Mouse (Mus musculus): Measurements from ENCODE around the gene Fam189a2.

The Fam189a2 gene

GRCm38 (mm10) chr19:24030871-24031556, at the start of gene Fam189a2:
Fam189a2 (minus strand) TSS chr19:24031019.
- no peak for DNase-seq (ENCODE audit: low spot score in 2 of 2)

DNA sequence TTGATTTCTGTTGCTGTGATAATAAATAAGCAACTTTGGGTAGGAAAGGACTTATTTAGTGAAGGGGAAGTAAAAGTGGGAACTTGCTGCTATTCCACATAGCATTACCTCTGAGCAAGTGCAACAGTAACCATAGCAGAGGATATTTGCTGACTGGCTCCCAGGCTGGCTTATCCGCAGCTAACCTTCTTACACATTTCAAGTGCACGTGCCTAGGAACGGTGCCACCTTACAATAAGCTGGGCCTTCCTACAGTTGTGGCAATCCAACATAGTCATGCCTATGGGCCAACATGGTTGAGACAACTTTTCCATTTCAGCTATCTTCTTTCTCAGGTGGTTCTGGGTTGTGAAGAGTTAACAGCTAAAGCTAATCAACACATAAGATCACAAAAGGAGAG, 46.8 kb upstream of the Fam189a2 start:
- no peak for DNase-seq (ENCODE audit: low spot score in 2 of 2)

DNA sequence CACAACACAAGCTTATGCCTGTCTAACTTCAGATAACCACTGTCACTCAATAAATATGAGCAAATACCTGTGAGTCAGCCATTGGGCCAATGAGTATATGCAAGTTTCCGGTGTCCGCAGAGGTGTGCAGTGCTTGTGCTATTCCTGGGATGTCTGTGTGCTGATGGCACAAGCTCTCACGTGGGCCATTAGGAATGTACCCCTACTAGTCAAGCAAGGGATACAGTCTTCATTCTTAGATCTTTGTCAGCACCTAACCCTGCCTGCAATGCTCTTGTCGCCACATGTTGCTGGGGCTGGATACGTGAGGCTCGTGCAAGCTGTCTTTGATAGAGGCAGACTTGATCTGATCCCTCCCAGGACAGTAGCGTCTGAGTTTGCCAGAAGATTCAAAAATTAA, 45.7 kb upstream of the Fam189a2 start:
- no peak for DNase-seq (ENCODE audit: low spot score in 2 of 2)

GRCm38 (mm10) chr19:24075927-24076326, 45.1 kb upstream of the Fam189a2 start:
- no peak for DNase-seq (ENCODE audit: low spot score in 2 of 2)

DNA sequence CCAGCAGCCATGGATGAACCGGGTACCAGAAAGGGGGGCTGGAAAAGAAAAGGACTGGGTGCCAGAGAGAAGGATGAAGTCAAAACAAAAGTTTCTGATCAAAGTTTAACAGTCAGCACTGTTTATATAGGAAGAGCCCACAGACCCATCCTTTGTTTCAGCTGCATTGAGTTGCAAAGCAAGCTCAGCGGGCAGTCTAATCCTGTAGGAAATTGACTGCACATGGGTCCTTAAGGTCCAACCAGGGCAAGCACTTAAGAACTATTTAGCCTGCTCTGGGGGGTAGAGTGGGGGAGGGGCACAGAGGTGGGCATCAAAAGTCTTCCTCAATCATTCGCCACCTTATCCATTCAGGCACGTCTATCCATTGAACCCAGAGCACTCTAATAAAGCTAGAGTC, 42.3 kb upstream of the Fam189a2 start:
- DNase-seq (ENCODE audit: low spot score in 2 of 2), result no peak

DNA sequence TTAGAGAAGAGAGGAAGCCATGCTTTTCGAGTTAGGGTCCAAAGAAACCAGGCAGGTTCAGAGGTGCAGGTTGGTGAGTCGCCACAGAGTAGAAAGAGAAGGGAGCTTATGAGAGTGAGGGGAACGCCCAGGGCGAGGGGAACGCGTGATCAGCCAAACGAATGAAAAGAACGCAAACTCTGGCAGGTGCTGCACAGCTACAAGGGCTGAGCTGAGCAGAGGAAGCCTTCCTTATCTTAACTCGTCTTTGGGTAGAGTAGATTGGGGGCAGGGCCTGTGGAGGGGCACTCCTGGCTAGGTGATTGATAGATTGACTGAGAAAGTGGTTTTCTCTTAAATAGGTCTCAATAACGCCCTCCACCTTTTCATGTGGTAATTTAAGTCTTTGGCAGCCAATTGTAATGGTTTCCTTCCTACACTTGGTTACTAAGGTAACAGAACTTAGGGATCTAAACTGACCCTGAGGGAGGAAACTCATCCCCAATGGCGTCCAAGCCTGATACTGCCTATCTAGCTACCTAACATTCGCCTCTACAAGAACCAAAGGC, 33.6 kb upstream of the Fam189a2 start:
- DNase-seq (ENCODE audit: low spot score in 2 of 2), result no peak

DNA sequence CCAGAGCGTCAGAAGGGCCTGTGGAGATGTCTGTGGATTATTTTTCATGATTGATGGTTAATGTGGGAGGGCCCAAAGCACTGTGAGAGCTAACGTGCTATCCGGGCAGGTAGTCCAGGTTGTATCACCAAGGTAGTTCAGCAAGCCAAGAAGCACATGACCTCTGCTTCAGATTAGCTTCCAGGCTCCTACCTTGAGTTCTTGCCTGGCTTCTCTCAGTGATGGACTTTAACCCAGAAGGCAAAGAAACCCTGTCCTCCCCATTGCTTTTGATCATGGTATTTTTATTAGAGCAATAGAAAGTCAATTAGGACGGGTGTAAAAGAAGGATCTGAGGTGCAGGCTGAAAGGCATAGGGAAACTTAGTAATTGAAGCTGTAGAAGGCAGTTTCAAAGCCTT, 32.8 kb upstream of the Fam189a2 start:
- no peak for DNase-seq (ENCODE audit: low spot score in 2 of 2)

DNA sequence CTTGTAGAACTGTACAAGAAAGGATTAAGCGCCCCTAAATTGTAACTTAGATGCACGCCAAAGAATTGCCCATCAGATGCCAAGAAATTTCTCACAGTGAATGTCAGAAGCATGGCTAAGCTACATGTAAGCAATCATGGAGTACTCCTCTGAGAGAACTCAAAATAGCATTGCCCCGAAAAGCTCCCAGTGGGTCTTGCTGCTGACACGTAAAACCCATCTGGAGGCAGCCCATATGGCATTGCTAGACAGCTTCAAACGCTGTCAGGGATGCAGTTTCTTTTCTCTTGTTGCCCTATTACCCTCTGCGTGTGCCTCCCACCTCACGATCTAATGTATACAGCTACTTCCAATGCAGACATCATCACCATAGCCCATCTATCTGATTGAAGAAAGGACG, 28.0 kb upstream of the Fam189a2 start:
- DNase-seq (ENCODE audit: low spot score in 2 of 2), result no peak

DNA sequence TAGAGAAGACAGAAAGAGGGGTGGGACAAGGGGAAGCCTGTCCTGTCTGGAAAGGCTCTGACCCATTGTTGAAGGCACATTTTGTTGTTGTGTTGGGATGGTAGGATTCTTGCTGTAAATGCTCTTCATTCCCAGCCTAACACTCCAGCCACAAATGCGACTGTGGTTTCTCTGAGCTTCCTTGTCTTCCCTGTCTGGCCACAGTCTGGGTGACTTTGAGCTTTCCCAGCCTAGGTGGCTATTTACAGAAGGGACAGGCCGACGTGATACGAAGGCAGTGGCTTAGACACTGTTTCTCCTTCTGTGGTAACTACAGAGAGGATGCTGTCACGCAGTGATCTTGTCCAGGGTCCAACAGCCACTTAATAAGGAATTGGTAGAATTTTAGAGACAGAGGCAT, 27.2 kb upstream of the Fam189a2 start:
- DNase-seq (ENCODE audit: low spot score in 2 of 2), result no peak

DNA sequence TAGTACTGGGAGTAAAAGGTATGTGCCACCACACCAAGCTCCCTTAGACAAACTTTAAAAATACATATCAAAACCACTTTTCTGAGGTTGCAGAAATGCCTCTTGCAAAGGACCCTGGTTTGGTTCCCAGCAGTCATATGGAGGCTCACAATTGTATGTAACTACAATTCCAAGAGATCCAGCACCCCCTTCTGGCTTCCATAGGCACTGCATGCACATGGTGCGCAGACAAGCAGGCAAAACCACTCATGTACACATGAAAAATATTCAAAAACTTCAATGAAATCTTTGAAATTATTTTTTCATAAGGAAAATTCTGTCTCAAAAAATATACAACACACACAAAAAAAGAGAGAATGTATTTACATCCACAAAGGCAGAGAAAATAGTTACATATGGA, 26.1 kb upstream of the Fam189a2 start:
- no peak for DNase-seq (ENCODE audit: low spot score in 2 of 2)

DNA sequence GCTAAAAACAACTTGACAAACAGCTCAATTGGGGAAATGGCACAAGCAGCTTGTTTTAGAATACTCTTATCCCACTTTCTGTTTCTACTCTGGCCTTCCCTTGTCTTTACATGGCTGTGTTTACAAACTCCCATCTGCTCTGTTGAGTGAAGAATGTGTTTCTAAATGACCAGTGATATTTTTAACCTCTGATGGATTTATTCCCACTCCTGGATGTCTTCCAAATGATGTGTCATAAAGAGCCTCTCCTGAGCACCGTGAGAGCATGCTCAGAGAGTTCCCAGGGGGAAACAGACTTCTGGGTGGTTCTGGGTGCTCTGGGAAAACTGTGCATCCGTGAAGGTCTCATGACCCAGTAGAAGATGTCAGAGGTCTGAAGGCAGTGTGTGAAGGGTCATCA, 24.1 kb upstream of the Fam189a2 start:
- DNase-seq (ENCODE audit: low spot score in 2 of 2), result no peak

GRCm38 (mm10) chr19:24054265-24054664, 23.4 kb upstream of the Fam189a2 start:
- no peak for DNase-seq (ENCODE audit: low spot score in 2 of 2)

- DNase-seq (ENCODE audit: low spot score in 2 of 2), result no peak
Observed at GRCm38 (mm10) chr19:24050514-24050913, 19.7 kb upstream of the Fam189a2 start.

GRCm38 (mm10) chr19:24049329-24049728, 18.5 kb upstream of the Fam189a2 start:
- DNase-seq (ENCODE audit: low spot score in 2 of 2), result no peak

DNA sequence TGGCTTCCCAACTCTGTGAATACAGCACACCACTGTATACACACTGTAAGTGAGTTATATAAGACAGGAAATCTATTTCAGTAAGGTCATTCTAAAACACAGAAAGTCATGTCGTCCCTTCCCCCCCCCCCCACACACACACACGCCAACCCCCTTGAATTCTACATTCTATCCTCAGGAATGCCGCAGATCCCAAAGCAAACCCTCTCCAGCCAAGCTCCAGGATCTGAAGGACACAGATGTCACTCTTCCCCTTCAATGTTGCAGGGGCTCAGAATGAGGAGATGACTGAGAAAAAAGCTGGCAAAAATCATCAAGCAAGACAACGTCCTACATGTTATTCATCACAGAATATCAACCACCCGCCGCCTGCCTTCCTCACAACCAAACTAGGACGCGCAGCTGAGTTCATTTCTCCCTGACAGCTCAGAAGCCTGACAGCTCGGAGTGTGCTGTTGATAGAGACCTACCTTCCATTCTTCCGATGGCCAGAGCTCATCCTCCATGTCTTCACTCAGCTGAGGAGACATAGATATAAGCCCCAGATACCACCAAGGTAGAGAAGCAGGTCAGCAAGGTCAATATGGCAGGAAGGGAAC, 15.7 kb upstream of the Fam189a2 start:
- DNase-seq (ENCODE audit: low spot score in 2 of 2), result no peak

DNA sequence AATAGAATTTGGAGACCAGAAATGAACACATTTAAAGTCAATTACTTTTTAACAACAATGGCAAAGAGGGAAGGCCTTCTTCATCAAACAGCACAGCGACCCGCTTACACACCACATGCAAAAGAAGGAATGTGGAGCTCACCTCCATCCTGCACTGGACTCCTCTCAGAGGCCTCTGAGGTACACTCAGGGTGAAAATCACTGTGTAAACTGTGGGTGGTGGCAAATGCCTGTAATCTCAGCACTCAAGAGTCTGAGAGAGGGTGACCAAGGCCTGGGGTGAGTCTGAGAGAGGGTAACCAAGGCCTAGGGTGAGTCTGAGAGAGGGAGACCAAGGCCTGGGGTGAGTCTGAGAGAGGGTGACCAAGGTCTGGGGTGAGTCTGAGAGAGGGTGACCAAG, 11.6 kb upstream of the Fam189a2 start:
- no peak for DNase-seq (ENCODE audit: low spot score in 2 of 2)

DNA sequence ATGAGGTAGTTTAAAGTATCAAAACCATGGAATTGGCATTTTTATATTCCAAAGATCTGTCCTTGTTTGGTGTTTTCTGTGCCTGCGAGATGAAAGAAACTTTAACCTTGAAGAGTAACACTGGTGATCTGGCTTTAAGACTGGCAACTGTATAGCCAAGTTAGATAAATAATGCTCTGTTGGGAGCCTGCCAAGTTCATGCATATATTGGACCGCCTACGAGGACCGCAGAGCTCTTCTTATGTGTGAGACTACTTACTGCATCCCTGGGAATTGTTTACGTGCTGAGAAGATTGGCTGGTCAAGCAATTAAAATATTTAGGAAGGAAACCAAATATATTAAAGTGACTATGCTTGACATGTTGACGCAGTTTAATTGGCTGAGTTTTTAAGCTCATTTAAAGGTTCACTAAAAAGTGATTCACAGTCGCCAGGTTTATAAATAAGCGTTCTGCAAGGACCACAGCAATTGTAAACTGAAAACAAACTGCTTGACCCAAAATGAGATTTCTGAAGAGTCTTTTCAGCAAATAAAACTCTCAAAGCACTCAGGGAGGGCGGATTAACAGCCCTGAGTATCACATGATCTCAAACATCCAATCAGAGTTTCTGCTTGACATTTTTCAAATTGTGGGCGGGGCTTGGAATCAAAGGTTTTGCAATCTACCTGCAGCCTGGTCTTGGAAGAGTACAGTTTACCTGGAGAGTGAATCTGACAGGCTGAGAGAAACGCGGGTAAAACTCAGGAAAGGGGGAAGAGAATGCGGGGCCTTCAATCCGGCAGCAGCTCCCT, 8.4 kb upstream of the Fam189a2 start:
- no peak for DNase-seq (ENCODE audit: low spot score in 2 of 2)

DNA sequence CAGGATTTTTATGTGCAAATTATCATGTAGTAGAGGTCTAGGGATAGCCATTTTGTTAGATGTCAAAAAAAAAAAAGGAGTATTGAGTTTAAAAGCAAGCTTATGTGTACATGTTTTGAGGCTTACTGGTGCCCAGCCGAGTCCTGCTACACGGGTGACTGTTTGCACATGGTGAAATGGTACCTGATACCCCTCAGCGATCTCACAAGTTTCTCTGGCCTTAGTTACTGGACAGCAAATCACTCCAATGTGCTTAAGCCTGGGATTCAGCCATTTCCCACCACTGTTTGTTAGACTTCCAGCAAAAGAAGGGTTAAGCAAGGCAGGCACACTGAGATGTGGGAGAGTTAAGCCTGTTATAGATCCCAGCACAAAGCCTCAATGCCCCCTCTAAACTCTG, 3.5 kb upstream of the Fam189a2 start:
- no peak for DNase-seq (ENCODE audit: low spot score in 2 of 2)

- DNase-seq (ENCODE audit: low spot score in 2 of 2), result no peak
Observed at GRCm38 (mm10) chr19:24032654-24033236, 1.9 kb upstream of the Fam189a2 start.

GRCm38 (mm10) chr19:24030511-24030870, 328 bp downstream of the Fam189a2 start:
- peak; percentile 14 to 18 for DNase-seq (ENCODE audit: low spot score in 2 of 2)

DNA sequence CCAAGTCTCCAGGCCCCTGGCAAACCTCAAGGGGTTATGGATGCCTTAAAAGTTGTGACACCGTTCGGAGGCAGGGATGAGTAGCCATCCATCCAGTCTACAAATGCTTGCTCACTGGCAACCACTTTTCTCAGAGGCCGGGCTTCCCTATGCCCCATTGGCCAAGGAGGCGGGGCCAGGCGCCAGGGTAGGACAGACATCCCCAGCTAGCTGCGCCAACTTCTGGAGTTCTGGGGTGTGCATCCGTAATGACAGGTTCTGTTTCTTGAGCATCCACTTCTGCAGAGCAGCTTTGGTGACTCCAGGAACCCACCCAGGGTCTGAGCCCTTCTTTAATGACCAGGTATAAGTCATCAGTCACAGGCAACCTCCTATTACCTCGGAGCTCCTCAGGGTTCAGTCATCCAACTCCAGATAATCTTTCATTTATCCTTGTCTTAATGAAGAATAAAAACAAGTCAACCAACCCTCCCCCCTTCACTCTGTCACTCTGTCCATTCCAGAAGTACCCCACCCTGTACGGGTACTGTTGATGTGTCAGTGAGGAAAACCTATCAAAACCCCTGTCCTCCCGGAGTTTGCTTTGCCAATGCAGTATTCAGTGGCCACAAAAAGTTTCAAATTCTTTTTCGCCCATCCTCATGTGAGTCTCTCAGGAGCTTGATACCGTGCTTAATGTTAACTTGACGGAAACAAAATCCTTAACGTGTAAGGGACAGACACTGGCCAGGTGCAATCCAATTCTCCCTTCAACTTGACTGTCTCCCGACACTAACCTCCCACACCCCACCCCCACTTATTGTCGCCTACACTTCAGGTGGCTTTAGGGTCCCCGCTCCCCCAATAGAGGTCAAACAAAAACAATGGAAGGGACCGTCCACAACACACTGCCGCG, 956 bp downstream of the Fam189a2 start:
- no peak for DNase-seq (ENCODE audit: low spot score in 2 of 2)
